Mouse (Mus musculus): ENCODE data around the gene Tubb4b. TPM values are rescaled to one million over a fixed set of nuclear protein-coding genes. Genes with fewer than 3 reads are reported as not detected.

The Tubb4b gene
- total RNA-seq, 2 experiments from 2014 or later, result 269 to 385 TPM

GRCm38 (mm10) chr2:25225811-25226379 lies 1.4 kb upstream of the Tubb4b start:
- no peak for ATAC-seq (ENCODE audit: poor library complexity, severe bottlenecking)

DNA sequence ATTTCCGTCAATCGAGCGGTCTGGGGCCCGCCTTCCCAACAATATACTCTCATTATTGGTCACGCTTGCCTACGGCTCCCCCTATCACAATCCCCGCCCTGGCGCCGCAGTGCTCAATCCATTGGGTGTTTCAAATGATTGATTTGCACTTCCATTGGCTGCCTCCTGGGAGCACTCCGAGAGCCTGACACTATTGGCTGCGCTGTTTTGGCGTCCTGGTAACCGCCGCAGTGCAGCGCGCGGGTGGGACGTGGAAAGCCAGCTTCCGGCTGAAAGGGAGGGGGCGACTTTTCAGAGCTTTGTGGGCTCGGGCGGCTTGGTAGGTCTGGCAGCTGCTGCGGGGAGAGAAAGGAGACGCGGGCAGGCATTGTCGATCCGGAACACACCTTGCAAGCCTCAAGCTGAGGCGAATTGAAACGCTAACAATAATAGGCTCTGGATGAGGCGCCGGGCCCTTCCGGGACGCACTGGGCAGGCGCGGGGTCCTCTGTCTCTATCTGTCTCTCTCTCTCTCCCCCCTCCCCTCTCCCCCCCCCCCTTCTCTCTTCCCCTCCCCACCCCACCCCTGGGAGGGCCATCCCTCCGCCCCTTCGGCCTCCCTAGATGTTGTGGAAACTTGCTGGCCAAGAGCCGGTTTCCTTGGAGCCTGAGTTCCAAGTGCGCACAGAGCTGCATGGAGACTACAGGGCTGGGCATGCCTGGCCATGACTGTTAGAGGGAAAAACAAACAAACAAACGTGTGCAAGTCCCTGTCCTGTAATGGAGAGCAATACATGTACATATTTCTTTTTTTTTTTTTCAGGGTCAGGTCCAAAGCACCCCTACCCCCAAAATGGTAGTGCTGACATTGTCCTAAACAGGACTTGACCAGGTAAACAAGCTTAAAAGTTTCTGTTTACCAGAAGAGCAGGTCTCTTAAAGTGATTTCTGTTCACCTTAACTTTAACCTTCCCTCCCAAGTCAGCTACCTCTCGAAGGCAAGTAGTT lies 557 bp upstream of the Tubb4b start:
- peak; percentile 73 for ATAC-seq (ENCODE audit: poor library complexity, severe bottlenecking)

GRCm38 (mm10) chr2:25223681-25224491 lies 616 bp downstream of the Tubb4b start:
- ATAC-seq (ENCODE audit: poor library complexity, severe bottlenecking), result peak; percentile 50

DNA sequence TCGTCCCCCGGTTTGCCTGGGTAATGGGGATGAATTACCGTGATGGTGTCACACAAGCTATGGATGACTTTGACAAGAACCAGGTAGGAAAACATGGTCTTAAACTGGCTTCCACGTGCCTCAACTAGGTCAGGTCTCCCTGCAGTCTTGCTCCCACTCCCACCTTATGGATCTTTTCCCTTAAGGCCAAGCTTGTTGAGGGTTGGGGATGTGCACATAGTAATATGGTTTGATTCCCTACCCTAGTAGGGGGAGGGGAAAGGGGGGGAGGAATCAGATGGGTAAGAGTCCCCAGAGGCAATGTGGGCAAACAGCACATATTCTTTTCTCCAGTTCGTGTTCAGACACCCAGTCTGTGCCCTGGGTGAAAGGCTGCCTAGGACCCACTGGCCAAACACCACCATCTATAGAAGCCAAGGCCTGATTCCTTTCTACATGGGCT lies 3.1 kb downstream of the Tubb4b start:
- no peak for ATAC-seq (ENCODE audit: poor library complexity, severe bottlenecking)

DNA sequence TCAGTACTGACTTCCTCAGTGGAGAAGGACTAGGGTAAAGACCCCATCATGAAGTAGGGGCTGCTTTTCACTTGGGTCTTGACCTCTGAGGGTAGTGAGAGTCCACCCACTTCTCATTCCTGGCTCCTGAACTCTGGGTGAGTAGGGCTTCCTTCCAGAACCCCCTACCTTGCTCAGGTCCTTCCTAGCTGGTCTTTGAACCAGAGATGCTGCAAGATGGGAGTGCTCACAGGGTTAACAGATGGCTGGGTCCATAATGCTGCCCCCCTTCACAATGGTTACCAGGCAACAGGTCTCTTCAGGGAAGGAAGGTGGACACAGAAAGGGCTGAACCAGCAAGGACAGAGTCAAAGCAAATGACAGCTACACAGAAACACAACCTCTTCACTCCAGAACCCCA lies 6.1 kb downstream of the Tubb4b start, which contains the start of gene Fam166a:
Gene Fam166a, plus strand, starts transcription at position 301 of the 400 bp plus-strand sequence.
- no peak for ATAC-seq (ENCODE audit: poor library complexity, severe bottlenecking)

DNA sequence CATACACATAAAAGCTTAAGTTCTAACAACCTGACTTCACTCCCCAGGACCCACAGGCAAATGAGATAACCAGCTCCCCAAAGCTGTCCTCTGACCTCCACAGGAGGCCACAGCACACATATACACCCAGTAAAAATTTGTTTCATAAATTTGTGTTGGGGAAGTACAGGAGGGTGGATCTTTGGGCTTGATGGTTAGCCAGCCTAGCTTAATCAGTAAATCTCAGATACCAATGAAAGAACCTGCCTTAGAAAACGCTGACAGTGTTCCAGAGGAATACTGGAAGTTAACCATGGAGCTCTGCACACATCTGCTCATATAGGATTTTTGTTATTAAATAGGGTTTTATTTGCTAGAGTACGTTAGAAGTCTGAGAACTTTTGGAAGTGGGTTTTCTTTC lies 6.8 kb downstream of the Tubb4b start:
- no peak for ATAC-seq (ENCODE audit: poor library complexity, severe bottlenecking)

GRCm38 (mm10) chr2:25214444-25214843 lies 10.1 kb downstream of the Tubb4b start, which contains the start of gene Stpg3:
Gene Stpg3 (minus strand): TSS chr2:25214637.
- no peak for ATAC-seq (ENCODE audit: poor library complexity, severe bottlenecking)

DNA sequence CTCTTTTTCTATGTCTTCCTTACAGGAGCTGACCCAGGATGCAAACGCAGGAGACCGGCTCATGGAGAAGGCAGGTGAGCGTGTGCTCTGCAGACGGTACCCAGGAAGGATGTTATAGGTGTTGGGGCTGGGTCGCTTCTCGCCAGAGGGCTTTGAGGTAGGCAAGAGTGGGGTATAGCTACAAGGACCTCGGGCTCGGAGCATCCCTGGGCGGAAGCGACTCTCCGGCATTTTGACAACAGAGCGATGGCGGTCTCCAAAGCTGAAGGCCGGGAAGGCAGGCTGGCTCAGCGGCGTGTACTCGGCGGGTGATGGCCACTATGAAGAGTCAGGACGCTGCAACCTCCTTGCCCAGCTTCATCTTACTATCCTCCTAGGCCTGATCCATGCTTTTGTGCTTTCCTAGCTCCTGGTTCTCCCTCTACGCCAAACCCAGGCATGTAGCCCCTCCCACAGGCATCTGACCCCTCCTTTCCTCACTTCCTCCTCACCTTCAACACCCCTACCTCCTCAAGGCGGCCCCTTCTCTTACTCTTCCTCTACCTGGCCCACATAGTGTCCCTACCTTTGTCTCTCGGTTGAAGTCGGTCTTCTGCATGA lies 11.1 kb downstream of the Tubb4b start:
- ATAC-seq (ENCODE audit: poor library complexity, severe bottlenecking), result no peak

DNA sequence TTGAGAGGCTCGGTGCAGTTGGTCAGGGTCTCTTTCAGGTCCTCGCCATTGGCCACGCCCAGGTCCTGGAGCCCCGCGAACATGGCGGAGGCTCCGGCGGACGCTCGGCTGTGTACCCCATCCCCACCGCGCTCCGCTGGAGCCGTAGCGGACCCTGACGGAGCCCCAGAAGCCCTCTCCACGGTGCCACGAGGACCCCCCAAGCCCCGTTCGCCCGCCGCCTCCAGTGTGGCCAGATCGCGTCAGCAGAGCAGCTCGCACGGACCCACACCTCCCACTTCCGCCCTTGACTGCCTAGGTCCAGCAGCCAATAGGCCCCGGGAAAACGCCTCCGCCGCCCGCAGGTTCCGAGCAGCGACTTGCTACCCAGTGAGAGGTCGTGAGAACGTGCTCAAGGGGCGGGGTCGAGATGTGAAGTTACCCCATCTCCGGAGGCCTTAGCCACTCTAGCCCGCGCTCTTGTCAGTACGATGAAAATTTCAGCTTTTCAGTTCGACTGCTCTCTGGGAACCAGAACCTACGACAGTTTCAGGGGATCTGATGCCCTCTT lies 13.3 kb downstream of the Tubb4b start, which contains the start of gene Nelfb:
Gene Nelfb, minus strand, starts transcription at position 369 of the 550 bp plus-strand sequence.
- peak; percentile 99 for ATAC-seq (ENCODE audit: poor library complexity, severe bottlenecking)

GRCm38 (mm10) chr2:25210686-25211085 lies 13.8 kb downstream of the Tubb4b start:
- ATAC-seq (ENCODE audit: poor library complexity, severe bottlenecking), result peak; percentile 19

GRCm38 (mm10) chr2:25207593-25207992 lies 16.9 kb downstream of the Tubb4b start:
- ATAC-seq (ENCODE audit: poor library complexity, severe bottlenecking), result no peak

DNA sequence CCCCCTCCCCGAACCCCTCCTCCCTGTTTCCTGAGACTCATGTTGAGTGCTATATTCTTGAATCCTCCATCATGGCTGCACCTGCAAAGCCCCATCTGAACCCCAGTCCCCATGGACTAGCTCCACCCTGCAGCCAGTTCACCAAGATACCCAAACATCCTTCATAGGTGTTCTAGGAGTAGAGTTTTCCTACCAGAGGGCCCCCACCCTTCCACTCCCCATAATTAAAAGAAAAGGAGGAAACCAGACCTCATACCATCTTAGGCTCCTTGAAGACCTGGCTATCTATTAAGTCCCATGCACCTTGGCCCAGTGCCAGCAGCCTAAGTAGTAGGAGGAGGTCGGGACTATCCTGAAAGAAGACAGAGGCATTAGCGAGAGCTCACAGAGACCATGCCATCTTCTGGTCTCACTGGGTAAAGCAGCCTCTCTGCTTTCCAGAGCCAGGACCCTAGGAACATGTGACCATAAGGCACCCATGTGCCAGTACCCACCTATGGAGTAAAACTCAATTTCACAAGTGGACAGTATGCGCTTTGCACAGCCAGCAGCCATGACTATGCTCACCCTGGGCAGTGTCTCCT lies 20.8 kb downstream of the Tubb4b start:
- ATAC-seq (ENCODE audit: poor library complexity, severe bottlenecking), result no peak

DNA sequence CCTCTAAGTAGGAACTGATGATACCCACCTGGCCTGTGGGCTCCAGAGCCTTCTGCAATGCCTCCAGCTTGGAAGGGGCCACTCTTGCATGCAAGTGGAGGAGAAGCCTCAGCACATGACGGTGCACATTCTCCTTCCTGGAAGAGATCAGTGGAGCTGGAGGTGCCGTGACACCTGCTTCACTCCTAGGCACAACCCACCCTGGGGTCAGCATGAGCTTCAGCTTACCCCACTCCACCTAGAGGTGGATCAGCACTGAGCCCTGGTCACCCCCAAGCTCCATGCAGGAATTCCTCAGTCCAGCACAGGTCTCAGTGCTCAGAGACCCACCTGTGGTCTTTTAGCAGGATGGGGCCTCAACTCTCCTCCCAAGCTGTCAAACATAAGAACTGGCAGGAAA lies 23.9 kb downstream of the Tubb4b start:
- no peak for ATAC-seq (ENCODE audit: poor library complexity, severe bottlenecking)

DNA sequence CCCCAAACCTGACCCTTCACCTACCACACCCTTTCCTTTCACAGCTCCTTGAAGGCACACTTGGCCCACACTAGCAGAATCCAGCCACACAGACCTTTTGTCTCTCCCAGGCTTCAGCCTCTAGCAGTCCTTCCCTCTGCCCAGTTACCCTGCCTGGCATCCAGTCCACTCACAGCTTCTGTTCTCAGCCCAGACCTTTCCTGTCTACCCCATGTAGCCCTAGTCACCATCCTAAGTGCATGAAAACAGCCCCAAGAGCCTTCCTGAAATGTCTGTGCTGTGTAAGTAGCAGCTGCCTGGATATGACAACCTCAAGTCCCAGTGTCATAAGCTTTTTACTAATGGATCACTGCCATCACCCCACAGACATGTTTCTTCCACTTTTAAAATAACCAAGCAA lies 26.6 kb downstream of the Tubb4b start:
- no peak for ATAC-seq (ENCODE audit: poor library complexity, severe bottlenecking)

DNA sequence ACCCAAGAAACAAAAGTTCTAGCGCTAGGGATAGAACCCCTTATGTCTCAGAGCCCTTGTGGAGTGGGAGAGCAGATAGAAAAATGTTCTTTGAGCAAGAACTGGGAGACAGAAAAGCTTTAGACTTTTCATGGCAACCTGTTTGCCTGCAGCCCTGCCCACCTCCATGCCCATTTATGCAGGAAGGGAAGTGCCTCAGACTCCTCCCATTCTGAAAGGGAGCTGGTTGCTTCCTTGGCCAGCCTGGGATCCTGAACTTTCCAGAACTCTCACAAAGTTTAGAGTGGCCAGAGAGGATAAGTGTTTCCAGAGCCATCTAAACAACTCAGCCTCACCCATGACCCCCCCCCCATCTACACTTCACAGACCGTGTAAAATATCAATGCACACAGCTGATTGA lies 27.3 kb downstream of the Tubb4b start:
- no peak for ATAC-seq (ENCODE audit: poor library complexity, severe bottlenecking)

GRCm38 (mm10) chr2:25196172-25196954 lies 28.1 kb downstream of the Tubb4b start, which contains the start of gene Tor4a:
Gene Tor4a (minus strand): TSS chr2:25196886.
- ATAC-seq (ENCODE audit: poor library complexity, severe bottlenecking), result peak; percentile 63

DNA sequence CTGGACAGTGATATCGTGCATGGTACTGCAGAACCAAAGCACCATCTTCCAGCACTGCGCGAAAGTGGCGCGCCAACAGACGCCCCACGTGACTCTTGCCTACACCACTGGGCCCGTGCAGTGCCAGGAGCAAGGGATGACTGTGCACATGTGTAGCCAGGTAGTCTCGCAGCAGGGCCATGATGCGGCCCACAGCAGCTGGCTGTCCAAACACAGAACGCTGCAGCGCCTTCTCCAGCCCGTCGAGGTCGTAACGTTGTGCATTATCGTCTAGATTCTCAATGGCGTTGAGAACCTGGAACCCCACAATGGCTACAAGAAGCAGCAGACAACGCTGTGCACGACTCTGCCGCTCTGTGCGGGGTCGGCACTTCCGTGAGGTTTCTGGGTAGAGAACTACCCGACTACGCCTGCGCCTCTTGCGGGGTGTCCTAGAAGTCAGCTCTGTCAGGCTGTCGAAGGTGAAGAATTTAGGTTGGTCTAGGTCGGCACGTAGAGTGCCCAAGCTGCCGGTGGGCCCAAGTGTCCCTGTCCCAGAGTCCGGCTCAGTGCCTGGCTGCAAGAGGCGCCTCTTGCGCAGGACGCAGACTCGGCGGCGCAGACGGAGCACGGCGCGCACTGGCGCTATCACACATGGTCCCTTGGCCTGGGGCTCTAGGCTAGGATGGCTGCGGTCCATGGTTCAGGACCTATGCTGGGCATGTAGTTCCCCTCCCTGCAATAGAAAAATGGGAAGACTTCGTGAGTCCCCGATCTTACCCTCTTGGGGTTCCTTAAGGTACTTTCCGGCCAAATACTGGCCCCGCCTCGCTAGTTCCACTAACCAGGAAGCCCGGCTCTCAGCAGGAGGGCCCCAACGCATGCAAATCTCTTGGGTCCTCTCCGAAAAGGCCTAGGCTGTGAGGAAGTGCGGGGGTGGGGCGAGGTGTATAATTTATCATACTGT lies 29.0 kb downstream of the Tubb4b start:
- ATAC-seq (ENCODE audit: poor library complexity, severe bottlenecking), result peak; percentile 41

Data from megakaryocyte, adult 5-6 weeks (primary cell).